Comparison of ENCODE assay signal across 9 mouse cellular contexts in genomic region chr13:58188412-58188811, GRCm38 (mm10). TPM values are rescaled to one million over a fixed set of nuclear protein-coding genes. Genes with fewer than 3 reads are reported as not detected.
A peak's percentile ranks its signal among the peaks of the same experiment; 100 is the strongest.
DNase-seq lines count a peak whose midpoint lies in the region; ATAC-seq and TF ChIP-seq lines count a peak whose summit lies in the region.
"Had no signal": no experiment of that assay in that cellular context is flagged by ENCODE, and none has a peak within 500 bp of the region (broad histone marks: within the 10 kb centered on the region; RNA-seq: fewer than 3 reads in every experiment).

No protein-coding gene starts in this region.

- no peaks in the 10 kb centered on the region for H3K27me3 ChIP-seq in ES-Bruce4 (ENCODE audit: control insufficient read depth, insufficient read depth, low read length, poor library complexity, severe bottlenecking)
- H3K27me3 ChIP-seq in lung, embryonic 16.5 days (ENCODE audit: control insufficient read depth, insufficient read depth, low read depth, low read length): no peaks in the 10 kb centered on the region
- H3K27me3 ChIP-seq: hindbrain, embryonic 15.5 days had no signal

- peaks cover 33% of the 10 kb centered on the region for H3K36me3 ChIP-seq in ES-Bruce4 (ENCODE audit: control insufficient read depth, insufficient read depth, low read length, poor library complexity, severe bottlenecking)
- peaks cover 29% of the 10 kb centered on the region for H3K36me3 ChIP-seq in lung, embryonic 16.5 days (ENCODE audit: control insufficient read depth, insufficient read depth, low read length)

- TF ChIP-seq EP300 in ES-Bruce4 (IDR thresholded peaks at IDR 0.05; ENCODE audit: insufficient read depth, low read depth, low read length): no peak

- peak; percentile 96 for TF ChIP-seq CTCF in ES-Bruce4 (IDR thresholded peaks at IDR 0.05; ENCODE audit: low read depth, low read length)
- peak; percentile 97 for TF ChIP-seq CTCF in bone marrow, adult 2 months (IDR thresholded peaks at IDR 0.05; ENCODE audit: control insufficient read depth, insufficient read depth, low read length)
- TF ChIP-seq CTCF in embryonic fibroblast, embryonic 13.5 days (IDR thresholded peaks at IDR 0.05; ENCODE audit: borderline replicate concordance, insufficient read depth, low read length): peak; percentile 83
- TF ChIP-seq CTCF in layer of hippocampus, adult 2 months (conservative IDR thresholded peaks at IDR 0.05): peak; percentile 98

- H3K9ac ChIP-seq in ES-Bruce4 (ENCODE audit: low read depth, poor library complexity, severe bottlenecking): no peak overlapping the region
- no peak overlapping the region for H3K9ac ChIP-seq in lung, embryonic 16.5 days (ENCODE audit: low read length)
- H3K9ac ChIP-seq: hindbrain, embryonic 15.5 days had no signal

- no peak overlapping the region for H3K27ac ChIP-seq in ES-Bruce4 (ENCODE audit: insufficient read depth, low read length)
- no peak overlapping the region for H3K27ac ChIP-seq in bone marrow, adult 2 months (ENCODE audit: control insufficient read depth, insufficient read depth, low read depth, low read length, poor library complexity)
- no peak overlapping the region for H3K27ac ChIP-seq in embryonic fibroblast, embryonic 13.5 days (ENCODE audit: insufficient read depth, low read length)
- peak overlapping the region; percentile 65; the same call in 1 of the 2 replicates for H3K27ac ChIP-seq in layer of hippocampus, adult 2 months
- no peak overlapping the region for H3K27ac ChIP-seq in lung, embryonic 16.5 days (ENCODE audit: low read length)
- H3K27ac ChIP-seq: hindbrain, embryonic 15.5 days had no signal

- intact Hi-C loops in heart, postnatal 14 days (cut with DNase I): loop anchor here (2.0 to 5.0 kb wide), 2 partner anchors 30 to 44 kb away; no protein-coding TSS in a partner anchor

- ATAC-seq in lung, embryonic 16.5 days (ENCODE audit: low read depth): peak; percentile 59; the same call in 1 of the 2 replicates

- H3K4me3 ChIP-seq in ES-Bruce4 (ENCODE audit: low read depth, low read length): no peak overlapping the region
- no peak overlapping the region for H3K4me3 ChIP-seq in bone marrow, adult 2 months (replicated peaks; ENCODE audit: control insufficient read depth, low read depth, low read length)
- H3K4me3 ChIP-seq in embryonic fibroblast, embryonic 13.5 days (ENCODE audit: insufficient read depth, low read length): no peak overlapping the region
- H3K4me3 ChIP-seq in layer of hippocampus, adult 2 months: no peak overlapping the region
- no peak overlapping the region for H3K4me3 ChIP-seq in lung, embryonic 16.5 days (ENCODE audit: low read length)
- H3K4me3 ChIP-seq: hindbrain, embryonic 15.5 days had no signal

- H3K4me1 ChIP-seq in ES-Bruce4 (ENCODE audit: control insufficient read depth, insufficient read depth, low read length): no peaks in the 10 kb centered on the region
- no peaks in the 10 kb centered on the region for H3K4me1 ChIP-seq in bone marrow, adult 2 months (ENCODE audit: control insufficient read depth, insufficient read depth, low read length)
- no peaks in the 10 kb centered on the region for H3K4me1 ChIP-seq in embryonic fibroblast, embryonic 13.5 days (ENCODE audit: control insufficient read depth, insufficient read depth, low read length)
- no peaks in the 10 kb centered on the region for H3K4me1 ChIP-seq in lung, embryonic 16.5 days (replicated peaks; ENCODE audit: control insufficient read depth, insufficient read depth, low read length)
- H3K4me1 ChIP-seq: hindbrain, embryonic 15.5 days had no signal

- no peak overlapping the region for H3K4me2 ChIP-seq in lung, embryonic 16.5 days (ENCODE audit: low read depth, low read length)
- H3K4me2 ChIP-seq: hindbrain, embryonic 15.5 days had no signal

- peak; percentile 83 to 91 for DNase-seq in heart, postnatal 14 days
- DNase-seq in layer of hippocampus, adult 2 months (ENCODE audit: low spot score in 2 of 2): peak; percentile 76 to 85
- DNase-seq in retina, postnatal 1 day: peak; percentile 87
- DNase-seq in thymus, postnatal 36 days: peak; percentile 86 to 91

- WGBS in bone marrow, adult 2 months: 47% methylated on average over 4 of the region's 4 CpGs
- 58% methylated on average over 4 of the region's 4 CpGs for WGBS in lung, embryonic 16.5 days

- H3K9me3 ChIP-seq in ES-Bruce4 (replicated peaks; ENCODE audit: control insufficient read depth, insufficient read depth, low read length, poor library complexity, severe bottlenecking): no peaks in the 10 kb centered on the region
- no peaks in the 10 kb centered on the region for H3K9me3 ChIP-seq in lung, embryonic 16.5 days (ENCODE audit: control insufficient read depth, low read length)
- H3K9me3 ChIP-seq: hindbrain, embryonic 15.5 days had no signal

- TF ChIP-seq POLR2A in ES-Bruce4 (IDR thresholded peaks at IDR 0.05; ENCODE audit: insufficient read depth, low read length): no peak
- TF ChIP-seq POLR2A in bone marrow, adult 2 months (IDR thresholded peaks at IDR 0.05; ENCODE audit: borderline replicate concordance, control insufficient read depth, low read depth, low read length): no peak
- no peak for TF ChIP-seq POLR2A in embryonic fibroblast, embryonic 13.5 days (IDR thresholded peaks at IDR 0.05; ENCODE audit: low read depth, low read length)

RNA-seq across cellular contexts. Expression of gene Ubqln1, which starts 27.0 kb away (rescaled TPM):
- polyA plus RNA-seq in ES-Bruce4 (2011; ENCODE audit: insufficient read depth, insufficient read length, low read depth, missing spikeins): 176 and 182 TPM in 2 replicates
- polyA plus RNA-seq in bone marrow, adult 2 months (2011; ENCODE audit: insufficient read depth, insufficient read length, low replicate concordance, missing spikeins): 20.9 and 31.6 TPM in 2 replicates
- polyA plus RNA-seq in embryonic fibroblast, embryonic 13.5 days (2011; ENCODE audit: insufficient read length, low read depth, missing spikeins): 102 and 103 TPM in 2 replicates
- 10 to 100 TPM; 51.4 to 53.2 TPM for total RNA-seq in heart, postnatal 14 days (2021)
- total RNA-seq in layer of hippocampus, adult 2 months (2021): 100 to 1,000 TPM; 139 to 143 TPM
- polyA plus RNA-seq in lung, embryonic 16.5 days (2015; fragmentation: Nextera tagmentation; extraction: Ambion mirVana): 81.0 and 87.8 TPM in 2 replicates

RNA-seq across cellular contexts. Expression of gene Idnk, which starts 31.0 kb away (rescaled TPM):
- 25.1 and 28.9 TPM in 2 replicates for polyA plus RNA-seq in ES-Bruce4 (2011; ENCODE audit: insufficient read depth, insufficient read length, low read depth, missing spikeins)
- 42.7 and 86.0 TPM in 2 replicates for polyA plus RNA-seq in bone marrow, adult 2 months (2011; ENCODE audit: insufficient read depth, insufficient read length, low replicate concordance, missing spikeins)
- polyA plus RNA-seq in embryonic fibroblast, embryonic 13.5 days (2011; ENCODE audit: insufficient read length, low read depth, missing spikeins): 20.0 and 27.7 TPM in 2 replicates
- total RNA-seq in heart, postnatal 14 days (2021): 10 to 100 TPM; 18.3 to 22.4 TPM
- 10 to 100 TPM; 28.4 to 34.9 TPM for total RNA-seq in layer of hippocampus, adult 2 months (2021)
- 37.2 and 41.8 TPM in 2 replicates for polyA plus RNA-seq in lung, embryonic 16.5 days (2015; fragmentation: Nextera tagmentation; extraction: Ambion mirVana)
